In genomic region chr19:8724392-8724791, GRCm38 (mm10) we compare ENCODE assay signal across 8 mouse cellular contexts. TPM values are rescaled to one million over a fixed set of nuclear protein-coding genes. Genes with fewer than 3 reads are reported as not detected.
DNase-seq lines count a peak whose midpoint lies in the region; ATAC-seq and TF ChIP-seq lines count a peak whose summit lies in the region.

No protein-coding gene starts in this region.

- H3K4me3 ChIP-seq in heart, embryonic 10.5 days = peak overlapping the region; percentile 69
- H3K4me3 ChIP-seq in CH12.LX (replicated peaks in 1 of 3; ENCODE audit: low read depth in 2 of 3, low read length in 2 of 3, poor library complexity in 1 of 3) = peak overlapping the region; percentile 72 to 99 (median 81)
- H3K4me3 ChIP-seq in forebrain, embryonic 14.5 days (ENCODE audit: low read depth, low read length) = peak overlapping the region; percentile 63
- H3K4me3 ChIP-seq in liver, embryonic 15.5 days (replicated peaks) = peak overlapping the region; percentile 72

- peaks cover 40% of the 10 kb centered on the region for H3K79me2 ChIP-seq in CH12.LX (replicated peaks; ENCODE audit: control insufficient read depth, extremely low read depth, insufficient read depth, poor library complexity, severe bottlenecking)

- in situ Hi-C loops in CH12.LX (cut with MboI; ENCODE audit: low pct_ligation_motif_present, low pct_unique_long_range_greater_than_20kb, low sequenced_read_pairs) = no loop called here

- peak overlapping the region; percentile 93 for H3K27ac ChIP-seq in heart, embryonic 10.5 days
- H3K27ac ChIP-seq in CH12.LX (ENCODE audit: insufficient read depth, low read depth) = peak overlapping the region; percentile 43; the same call in 1 of the 2 replicates
- peak overlapping the region; percentile 72; the same call in 1 of the 2 replicates for H3K27ac ChIP-seq in forebrain, embryonic 14.5 days (ENCODE audit: low read depth, low read length)
- H3K27ac ChIP-seq in liver, embryonic 15.5 days (replicated peaks) = peak overlapping the region; percentile 99

- TF ChIP-seq CTCF in CH12.LX (conservative IDR thresholded peaks at IDR 0.05 in 1 of 2, IDR thresholded peaks at IDR 0.05 in 1 of 2; ENCODE audit: low read depth in 2 of 2, low read length in 2 of 2) = no peak

- peak overlapping the region; percentile 100 for H3K4me2 ChIP-seq in CH12.LX (ENCODE audit: insufficient read depth, low read depth, poor library complexity, severe bottlenecking)
- H3K4me2 ChIP-seq in forebrain, embryonic 14.5 days (ENCODE audit: low read length) = peak overlapping the region; percentile 83
- peak overlapping the region; percentile 74 for H3K4me2 ChIP-seq in liver, embryonic 15.5 days

- dilution Hi-C loops in CH12.LX (cut with MboI; ENCODE audit: extremely low pct_ligation_motif_present, extremely low pct_unique_long_range_greater_than_20kb, low sequenced_read_pairs) = no loop called here

- no peaks in the 10 kb centered on the region for H3K27me3 ChIP-seq in heart, embryonic 10.5 days (ENCODE audit: insufficient read depth, poor library complexity, severe bottlenecking)
- no peaks in the 10 kb centered on the region for H3K27me3 ChIP-seq in CH12.LX (replicated peaks)
- no peaks in the 10 kb centered on the region for H3K27me3 ChIP-seq in forebrain, embryonic 14.5 days (replicated peaks; ENCODE audit: control insufficient read depth, insufficient read depth, low read length)
- no peaks in the 10 kb centered on the region for H3K27me3 ChIP-seq in liver, embryonic 15.5 days

- no peak for TF ChIP-seq RAD21 in CH12.LX (IDR thresholded peaks at IDR 0.05; ENCODE audit: low read depth, low read length)

- no peak for DNase-seq in heart, embryonic 10.5 days (ENCODE audit: low spot score)
- no peak for DNase-seq in heart, adult 9 months (ENCODE audit: low spot score in 2 of 2)
- DNase-seq in CH12.LX (ENCODE audit: extremely low read depth) = no peak
- DNase-seq in forebrain, embryonic 14.5 days (ENCODE audit: low spot score) = no peak
- DNase-seq in thymus, adult 18-20 months = no peak
- no peak for DNase-seq in urinary bladder, postnatal 10 days (ENCODE audit: low spot score)
- no peak for DNase-seq in adrenal gland, postnatal 10 days

- no peak for ATAC-seq in forebrain, embryonic 14.5 days
- no peak for ATAC-seq in liver, embryonic 15.5 days (ENCODE audit: insufficient read depth)

- no peak for TF ChIP-seq EP300 in CH12.LX (IDR thresholded peaks at IDR 0.05; ENCODE audit: low read length)

- H3K9ac ChIP-seq in CH12.LX (ENCODE audit: insufficient read depth, low read depth) = peak overlapping the region; percentile 100
- H3K9ac ChIP-seq in forebrain, embryonic 14.5 days (ENCODE audit: low read length) = peak overlapping the region; percentile 97
- H3K9ac ChIP-seq in liver, embryonic 15.5 days = peak overlapping the region; percentile 82

- H3K9me3 ChIP-seq in heart, embryonic 10.5 days = no peaks in the 10 kb centered on the region
- H3K9me3 ChIP-seq in CH12.LX (replicated peaks; ENCODE audit: low read length) = no peaks in the 10 kb centered on the region
- no peaks in the 10 kb centered on the region for H3K9me3 ChIP-seq in forebrain, embryonic 14.5 days (replicated peaks; ENCODE audit: control insufficient read depth, low read length)
- no peaks in the 10 kb centered on the region for H3K9me3 ChIP-seq in liver, embryonic 15.5 days (replicated peaks)

- no peak for TF ChIP-seq POLR2A in CH12.LX (IDR thresholded peaks at IDR 0.05; ENCODE audit: low read depth, low read length)

- H3K4me1 ChIP-seq in heart, embryonic 10.5 days = peaks cover 11% of the 10 kb centered on the region
- H3K4me1 ChIP-seq in CH12.LX (ENCODE audit: control insufficient read depth in 1 of 2, insufficient read depth in 2 of 2) = peaks cover 2 to 32% of the 10 kb centered on the region in 2 experiments; a peak in 3 of 4 replicates
- H3K4me1 ChIP-seq in forebrain, embryonic 14.5 days (ENCODE audit: control insufficient read depth, insufficient read depth, low read length) = peaks cover 21% of the 10 kb centered on the region
- peaks cover 50% of the 10 kb centered on the region for H3K4me1 ChIP-seq in liver, embryonic 15.5 days (replicated peaks)

- H3K36me3 ChIP-seq in heart, embryonic 10.5 days = peaks cover 31% of the 10 kb centered on the region
- H3K36me3 ChIP-seq in CH12.LX (replicated peaks in 1 of 2; ENCODE audit: control insufficient read depth in 1 of 2, insufficient read depth in 1 of 2, low read length in 1 of 2) = peaks cover 26 to 34% of the 10 kb centered on the region in 2 experiments
- peaks cover 32% of the 10 kb centered on the region for H3K36me3 ChIP-seq in forebrain, embryonic 14.5 days (ENCODE audit: control insufficient read depth, insufficient read depth, low read length)
- peaks cover 32% of the 10 kb centered on the region for H3K36me3 ChIP-seq in liver, embryonic 15.5 days (replicated peaks)

- 7% methylated on average over 2 of the region's 2 CpGs for WGBS in heart, embryonic 10.5 days
- 3% methylated on average over 2 of the region's 2 CpGs for WGBS in forebrain, embryonic 14.5 days
- WGBS in liver, embryonic 15.5 days (ENCODE audit: insufficient replicate concordance) = 1% methylated on average over 2 of the region's 2 CpGs

TF ChIP-seq in CH12.LX, 34 proteins besides CTCF, POLR2A, EP300 and RAD21:
- 0 out of 2 replicates have a peak, but pooled peaks have one; percentile 56 for TF ChIP-seq KAT2A (IDR thresholded peaks at IDR 0.05; ENCODE audit: insufficient replicate concordance, low read length)
- peak; percentile 27 for TF ChIP-seq SIN3A (IDR thresholded peaks at IDR 0.05; ENCODE audit: low read length)
- no peak for TF ChIP-seq HCFC1 (IDR thresholded peaks at IDR 0.05; ENCODE audit: low read depth, low read length)
- no peak for TF ChIP-seq NELFE (IDR thresholded peaks at IDR 0.05; ENCODE audit: low read depth, low read length)
- no peak for TF ChIP-seq E2F4 (IDR thresholded peaks at IDR 0.05; ENCODE audit: insufficient replicate concordance, low read depth, low read length)
TF ChIP-seq in CH12.LX: peak in this region for 2.

RNA-seq across cellular contexts. Expression of gene Slc3a2, which starts 1.2 kb away (rescaled TPM):
- 91.8 and 104 TPM in 2 replicates for polyA plus RNA-seq in heart, embryonic 10.5 days (2016; fragmentation: Nextera tagmentation; extraction: Ambion mirVana)
- 177 and 269 TPM in 2 replicates for total RNA-seq in CH12.LX (2012; rRNA removed)
- 251 and 284 TPM in 2 replicates for total RNA-seq in CH12.LX (2014; rRNA removed)
- polyA plus RNA-seq in CH12.LX (2012; ENCODE audit: insufficient read length, low read depth) = 432 and 478 TPM in 2 replicates
- 179 and 200 TPM in 2 replicates for polyA plus RNA-seq in forebrain, embryonic 14.5 days (2014; fragmentation: Nextera tagmentation; extraction: Ambion mirVana)
- polyA plus RNA-seq in liver, embryonic 15.5 days (2015; fragmentation: Nextera tagmentation; extraction: Ambion mirVana) = 124 and 132 TPM in 2 replicates
- total RNA-seq in adrenal gland, postnatal 10 days (2021) = 100 to 1,000 TPM in 1 of 2 experiments, 10 to 100 TPM in 1; 97.4 to 178 TPM

RNA-seq across cellular contexts. Expression of gene Wdr74, which starts 11.2 kb away (rescaled TPM):
- 76.6 and 101 TPM in 2 replicates for polyA plus RNA-seq in heart, embryonic 10.5 days (2016; fragmentation: Nextera tagmentation; extraction: Ambion mirVana)
- total RNA-seq in CH12.LX (2012; rRNA removed) (133 and 179 TPM in 2 replicates), CH12.LX (2014; rRNA removed) (182 and 203 TPM in 2 replicates)
- 208 and 235 TPM in 2 replicates for polyA plus RNA-seq in CH12.LX (2012; ENCODE audit: insufficient read length, low read depth)
- 109 and 111 TPM in 2 replicates for polyA plus RNA-seq in forebrain, embryonic 14.5 days (2014; fragmentation: Nextera tagmentation; extraction: Ambion mirVana)
- polyA plus RNA-seq in liver, embryonic 15.5 days (2015; fragmentation: Nextera tagmentation; extraction: Ambion mirVana) = 48.8 and 53.0 TPM in 2 replicates
- 10 to 100 TPM; 51.1 to 58.8 TPM for total RNA-seq in adrenal gland, postnatal 10 days (2021)

RNA-seq across cellular contexts. Expression of gene 1700092M07Rik, which starts 16.1 kb away (rescaled TPM):
- 1.6 and 2.1 TPM in 2 replicates for polyA plus RNA-seq in heart, embryonic 10.5 days (2016; fragmentation: Nextera tagmentation; extraction: Ambion mirVana)
- total RNA-seq in CH12.LX (2012; rRNA removed) (3.8 and 4.8 TPM in 2 replicates), CH12.LX (2014; rRNA removed) (1.0 and 2.4 TPM in 2 replicates)
- 3.1 and 4.3 TPM in 2 replicates for polyA plus RNA-seq in CH12.LX (2012; ENCODE audit: insufficient read length, low read depth)
- 0.77 and 1.1 TPM in 2 replicates for polyA plus RNA-seq in forebrain, embryonic 14.5 days (2014; fragmentation: Nextera tagmentation; extraction: Ambion mirVana)
- polyA plus RNA-seq in liver, embryonic 15.5 days (2015; fragmentation: Nextera tagmentation; extraction: Ambion mirVana) = 0.43 and 0.62 TPM in 2 replicates
- 1 to 10 TPM; 1.3 to 3.1 TPM for total RNA-seq in adrenal gland, postnatal 10 days (2021)

RNA-seq across cellular contexts. Expression of gene Stx5a, which starts 16.8 kb away (rescaled TPM):
- polyA plus RNA-seq in heart, embryonic 10.5 days (2016; fragmentation: Nextera tagmentation; extraction: Ambion mirVana) = 83.1 and 91.1 TPM in 2 replicates
- 47.5 and 48.1 TPM in 2 replicates for total RNA-seq in CH12.LX (2012; rRNA removed)
- total RNA-seq in CH12.LX (2014; rRNA removed) = 49.1 and 49.7 TPM in 2 replicates
- 35.2 and 39.3 TPM in 2 replicates for polyA plus RNA-seq in CH12.LX (2012; ENCODE audit: insufficient read length, low read depth)
- polyA plus RNA-seq in forebrain, embryonic 14.5 days (2014; fragmentation: Nextera tagmentation; extraction: Ambion mirVana) = 104 and 105 TPM in 2 replicates
- polyA plus RNA-seq in liver, embryonic 15.5 days (2015; fragmentation: Nextera tagmentation; extraction: Ambion mirVana) = 53.5 and 53.8 TPM in 2 replicates
- 10 to 100 TPM; 73.8 to 75.8 TPM for total RNA-seq in adrenal gland, postnatal 10 days (2021)

RNA-seq across cellular contexts. Expression of gene Nxf1, which starts 32.5 kb away (rescaled TPM):
- polyA plus RNA-seq in heart, embryonic 10.5 days (2016; fragmentation: Nextera tagmentation; extraction: Ambion mirVana) = 156 and 193 TPM in 2 replicates
- 66.5 and 83.6 TPM in 2 replicates for total RNA-seq in CH12.LX (2012; rRNA removed)
- total RNA-seq in CH12.LX (2014; rRNA removed) = 101 and 102 TPM in 2 replicates
- 136 and 160 TPM in 2 replicates for polyA plus RNA-seq in CH12.LX (2012; ENCODE audit: insufficient read length, low read depth)
- 162 and 178 TPM in 2 replicates for polyA plus RNA-seq in forebrain, embryonic 14.5 days (2014; fragmentation: Nextera tagmentation; extraction: Ambion mirVana)
- 81.2 and 91.6 TPM in 2 replicates for polyA plus RNA-seq in liver, embryonic 15.5 days (2015; fragmentation: Nextera tagmentation; extraction: Ambion mirVana)
- 100 to 1,000 TPM in 1 of 2 experiments, 10 to 100 TPM in 1; 88.6 to 107 TPM for total RNA-seq in adrenal gland, postnatal 10 days (2021)

Comparison
In these comparisons a context has a peak if more than half of its experiments do, and no peak if none do; other contexts are left out.
1. H3K27ac ChIP-seq: peak in every context shown above with its lines; median percentile 99 in liver, embryonic 15.5 days; 93 in heart, embryonic 10.5 days; 72 in forebrain, embryonic 14.5 days; 43 in CH12.LX.